Mouse (Mus musculus): ENCODE measurements around the gene C130026I21Rik.
"Not testable (repeated sequence)": the region's sequence is repeated elsewhere in the genome, so short reads cannot be mapped to it uniquely, and the experiment has no call there.

DNA sequence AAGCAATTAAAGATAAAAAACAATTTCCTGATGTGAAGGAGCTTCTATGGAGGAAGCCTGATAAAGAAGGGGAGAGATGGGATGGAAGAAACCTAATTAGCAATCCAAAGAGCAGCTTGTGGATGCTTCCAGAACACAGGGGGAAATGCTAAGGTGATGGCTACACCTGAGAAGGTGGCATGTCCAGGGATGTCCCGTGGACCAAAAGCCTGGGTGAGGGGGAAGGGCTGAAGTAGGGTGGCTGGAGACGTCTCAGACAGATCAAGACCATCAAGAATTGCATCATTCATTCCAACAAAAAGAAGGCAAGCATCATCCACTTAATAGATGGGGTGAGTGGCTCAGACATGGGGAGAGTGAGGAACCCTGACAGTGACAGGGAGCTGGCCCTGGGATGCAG is 27.3 kb downstream of the C130026I21Rik start:
- not testable (repeated sequence) for TF ChIP-seq CTCF (IDR thresholded peaks at IDR 0.05; ENCODE audit: low read depth); EP300 (optimal IDR thresholded peaks at IDR 0.05)

Data from stomach, postnatal 0 days (tissue).